Mouse (Mus musculus) heart, adult 8-10 months (tissue): ENCODE results near the gene Rb1. TPM values are rescaled to one million over a fixed set of nuclear protein-coding genes. Genes with fewer than 3 reads are reported as not detected.

Source experiments
- DNase-seq: peaks from one replicate; pipeline ENCODE4 v3.0.0; 2022; ENCODE audit warnings: low spot score
- microRNA-seq: library from miRNA; unstranded; fragments of <30 nt; microRNA quantifications from one replicate; pipeline ENCODE4 v1.2.0, GENCODE M21; 2022
- total RNA-seq, 4 experiments: library from RNA; stranded (reverse); gene quantifications; 2 replicates each; pipeline ENCODE4 v1.2.4; 2022

The Rb1 gene
- total RNA-seq, 4 experiments from 2014 or later = 18.1 to 19.5 (median 18.5) TPM

DNA sequence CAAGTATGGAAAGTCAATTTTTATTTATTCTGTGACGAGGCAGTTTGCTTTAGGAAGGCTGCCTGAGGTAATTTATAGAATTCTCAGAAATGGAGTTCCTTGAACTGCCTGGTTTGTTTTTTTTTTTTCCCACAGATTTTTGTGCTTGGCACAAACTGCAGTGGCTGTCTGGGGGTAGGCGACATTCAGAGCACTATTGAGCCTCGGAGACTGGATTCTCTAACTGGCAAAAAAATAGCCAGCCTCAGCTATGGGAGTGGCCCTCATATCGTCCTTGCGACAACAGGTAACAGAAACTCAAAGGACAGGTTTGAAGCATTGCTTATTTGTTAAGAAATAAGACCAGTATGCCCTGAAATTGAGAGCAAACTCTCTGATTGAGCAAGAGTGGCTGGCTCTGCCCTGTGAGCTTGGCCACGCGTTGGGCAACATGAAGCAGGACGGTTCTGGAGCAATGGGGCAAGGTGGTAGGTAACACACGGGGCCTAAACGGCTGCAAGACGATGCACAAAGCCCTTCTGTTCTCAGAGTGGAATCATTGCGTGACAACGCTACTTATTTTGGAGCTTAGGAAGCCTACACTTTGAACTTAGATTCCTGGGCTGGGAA is 163.3 kb downstream of the Rb1 start:
- no peak for DNase-seq

DNA sequence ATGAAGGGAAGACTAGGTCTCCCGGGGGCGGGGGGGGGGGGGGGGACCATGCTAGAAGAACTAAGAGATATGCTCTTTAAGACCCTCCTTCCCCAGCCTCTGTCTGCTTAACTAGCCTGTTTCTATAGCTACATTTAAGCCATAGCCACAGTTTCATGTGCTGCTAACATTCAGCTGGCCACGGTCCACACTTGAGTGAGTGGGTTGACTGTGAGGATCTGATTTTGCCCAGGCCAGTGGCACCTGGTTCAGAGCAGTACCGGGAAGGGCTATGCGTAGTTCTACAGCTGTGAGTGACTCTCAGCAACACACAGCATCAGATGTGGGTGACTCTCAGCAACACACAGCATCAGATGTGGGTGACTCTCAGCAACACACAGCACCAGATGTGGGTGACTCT is 164.3 kb downstream of the Rb1 start:
- DNase-seq = no peak

DNA sequence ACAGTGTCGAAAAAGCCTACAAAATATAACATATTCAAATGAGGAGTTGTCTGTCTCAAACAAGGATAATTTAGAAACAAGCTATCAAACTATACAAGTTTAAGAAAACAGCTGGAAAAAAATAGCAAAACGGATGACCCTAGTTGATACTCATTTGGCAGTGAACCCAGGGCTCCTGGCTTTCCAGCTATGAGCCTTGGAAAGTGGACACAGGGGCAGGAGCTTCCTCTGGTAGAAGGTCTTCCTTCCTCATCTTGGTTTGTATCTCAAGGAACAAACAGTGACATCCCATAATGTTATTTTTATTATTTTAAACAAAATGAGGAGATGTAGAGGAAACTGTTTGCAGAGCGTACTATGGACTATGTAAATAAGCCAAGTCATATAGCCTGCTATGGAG is 177.5 kb downstream of the Rb1 start:
- no peak for DNase-seq

DNA sequence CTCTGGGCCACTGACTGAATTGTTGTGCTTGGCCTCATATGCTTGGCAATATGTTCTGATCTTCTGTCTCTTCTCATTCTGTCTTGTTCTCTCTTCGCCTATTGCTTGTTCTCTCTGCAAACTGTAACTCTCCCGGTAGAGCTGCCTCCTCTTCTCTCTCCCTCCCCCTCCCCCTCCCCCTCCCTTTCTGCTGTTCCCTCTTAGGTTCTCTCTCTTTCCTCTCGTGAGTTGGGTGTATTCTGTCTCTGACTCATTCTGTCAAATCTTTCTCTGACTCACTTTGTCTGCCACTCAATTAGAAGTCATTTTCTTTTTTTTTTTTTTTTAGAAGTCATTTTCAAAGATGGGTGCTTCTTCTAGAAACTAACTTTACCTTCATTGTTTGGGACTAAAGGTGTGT is 178.9 kb downstream of the Rb1 start:
- no peak for DNase-seq

DNA sequence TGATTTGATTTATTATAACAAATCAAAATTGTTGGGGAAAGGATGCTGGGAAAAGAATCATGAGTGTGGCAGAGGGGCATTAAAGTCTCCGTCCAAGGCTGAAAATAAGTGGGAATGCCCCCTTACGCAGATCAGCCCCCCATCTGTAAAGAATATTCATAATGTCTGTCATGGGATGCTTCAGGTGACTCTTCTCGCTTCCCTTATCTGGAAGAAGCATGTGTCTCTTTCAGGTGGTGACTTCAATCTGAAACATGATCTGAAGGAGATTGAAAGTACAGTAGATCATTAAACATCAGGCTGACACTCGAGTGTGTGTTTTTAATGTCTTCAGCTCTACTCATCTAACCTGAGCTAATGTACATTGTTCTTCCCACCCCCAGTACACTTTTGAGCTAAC is 180.1 kb downstream of the Rb1 start:
- DNase-seq = no peak

DNA sequence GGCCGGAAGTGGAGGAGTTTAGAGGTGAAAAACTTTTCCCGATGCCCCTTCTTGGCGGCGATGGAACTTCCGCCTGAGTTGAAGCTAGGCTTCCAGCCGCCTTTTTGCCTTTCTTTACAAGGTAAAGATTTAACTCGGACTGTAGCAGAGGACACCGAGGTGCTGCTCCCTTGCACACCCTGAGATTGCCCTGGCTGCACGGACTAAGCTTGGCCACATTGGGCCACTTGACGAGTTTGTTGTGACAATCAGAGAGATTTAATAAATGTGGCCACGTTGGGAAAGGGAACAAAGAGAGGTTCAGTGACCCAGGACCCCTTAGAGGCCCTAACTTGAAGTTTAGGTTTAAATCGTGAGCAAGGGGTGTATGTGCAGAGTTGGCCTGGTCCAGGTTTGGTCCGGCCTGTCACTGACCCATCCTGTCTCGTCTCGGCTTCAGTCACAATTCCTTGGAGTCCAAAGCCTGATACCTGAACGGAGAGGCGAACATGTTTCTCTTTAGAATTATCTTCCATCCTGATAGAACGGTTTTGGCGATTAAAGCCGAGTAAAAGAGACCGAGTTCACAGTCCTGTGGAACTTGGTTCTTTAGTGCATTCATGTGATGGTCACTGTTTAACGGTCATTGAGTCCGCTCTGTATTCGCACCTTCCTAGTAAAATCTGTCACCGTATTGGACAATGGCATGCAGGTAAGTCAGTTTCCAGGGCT is 181.8 kb downstream of the Rb1 start:
- no peak for DNase-seq

DNA sequence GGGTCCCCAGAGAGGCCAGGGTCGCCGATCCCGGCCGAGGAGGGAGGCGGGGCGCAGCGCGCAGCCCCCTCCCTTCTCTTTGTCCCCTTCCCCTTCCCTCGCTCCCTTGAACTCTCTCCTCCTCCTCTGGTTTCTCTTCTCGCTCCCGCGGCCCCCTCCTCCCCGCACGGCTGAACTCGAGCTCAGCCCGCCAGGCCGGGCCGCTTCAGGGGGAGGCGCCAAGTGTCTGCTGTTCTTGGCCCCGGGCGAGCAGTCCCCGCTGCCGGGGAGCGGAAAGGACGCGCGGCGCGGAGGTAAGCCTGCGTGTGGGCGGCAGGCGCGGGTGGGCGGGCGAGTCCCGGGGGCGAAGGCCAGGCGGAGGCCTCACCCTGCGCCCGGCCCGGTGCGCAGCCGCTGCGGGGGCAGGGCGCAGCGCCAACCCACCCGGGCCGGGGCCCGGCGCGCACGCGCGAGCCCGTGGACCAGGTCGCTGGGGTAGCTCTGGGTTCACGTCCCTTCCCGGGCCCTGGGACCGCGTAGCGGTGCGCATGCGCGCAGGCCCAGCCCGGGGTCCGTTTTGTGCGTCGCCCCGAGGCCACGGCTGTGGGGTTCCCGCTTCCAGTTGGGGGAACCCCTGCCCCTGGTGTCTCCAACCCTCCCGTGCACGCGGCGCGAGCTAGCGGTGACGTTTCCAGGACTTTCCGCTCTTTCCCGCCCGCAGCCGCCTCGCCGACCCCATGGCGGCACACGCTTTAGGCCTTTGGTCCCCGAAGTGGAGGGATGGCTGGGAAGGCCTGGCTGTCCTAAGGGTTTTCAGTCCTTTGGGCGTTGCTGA is 182.5 kb downstream of the Rb1 start:
- peak; percentile 82 for DNase-seq

DNA sequence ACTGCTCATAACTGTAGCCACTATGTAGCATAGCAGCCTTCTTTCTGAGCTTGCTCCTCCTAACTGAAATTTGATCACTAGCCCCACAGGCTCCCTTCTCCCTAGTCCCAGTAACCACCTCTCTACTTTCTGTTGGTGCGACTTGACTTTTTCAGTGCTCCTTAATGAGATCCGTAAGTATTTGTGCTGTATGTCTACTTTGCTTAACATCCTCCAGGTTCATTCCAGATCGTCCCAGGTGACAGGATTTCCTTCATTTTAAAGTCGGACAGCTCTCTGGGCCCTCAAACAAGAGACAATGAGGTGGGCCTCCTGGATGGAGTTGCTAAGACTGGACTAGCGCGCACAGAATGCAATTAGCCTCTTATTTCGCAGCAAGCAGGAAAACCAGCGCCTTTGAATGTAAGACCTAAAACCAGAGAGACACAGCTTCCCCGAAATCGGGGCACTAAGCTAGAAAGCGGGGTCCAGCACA is 183.2 kb downstream of the Rb1 start:
- DNase-seq = peak; percentile 31

DNA sequence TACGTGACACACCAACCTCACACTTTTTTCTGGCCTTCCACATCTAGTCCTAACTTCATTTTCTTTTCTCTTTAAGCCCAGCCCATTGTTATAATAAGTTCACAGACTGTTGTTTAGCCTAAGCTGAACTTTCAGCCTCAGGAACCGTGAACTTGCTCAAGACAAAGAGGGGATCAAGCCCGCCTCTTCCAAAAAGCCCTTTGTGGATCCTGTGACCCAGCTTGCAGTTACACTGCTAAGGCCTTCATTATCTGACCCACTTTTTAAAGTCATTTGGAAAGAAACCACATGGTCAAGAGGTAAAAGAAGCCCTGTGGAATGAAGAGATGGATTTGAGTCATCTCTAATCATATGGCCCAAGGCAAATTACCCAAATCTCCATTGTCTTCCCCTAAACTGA is 183.8 kb downstream of the Rb1 start:
- no peak for DNase-seq

DNA sequence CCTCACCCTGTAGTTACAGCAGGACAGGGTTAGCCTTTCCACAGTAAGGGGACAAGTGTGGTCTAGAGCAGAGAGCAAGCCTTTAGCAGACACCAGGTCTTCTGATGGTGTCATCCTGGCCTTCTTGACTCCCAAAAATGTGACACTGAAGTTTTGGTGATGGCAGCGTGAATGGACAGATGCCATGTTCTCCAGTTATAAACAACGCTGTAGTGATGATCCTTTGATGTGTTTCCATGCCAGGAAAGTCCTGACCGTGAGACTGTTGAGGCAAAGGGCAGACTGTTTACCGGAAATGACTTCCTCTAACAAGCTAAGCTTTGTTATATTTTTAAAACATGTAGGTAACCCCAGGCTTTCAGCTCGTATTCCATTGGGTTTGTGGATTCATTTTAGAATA is 185.8 kb downstream of the Rb1 start:
- no peak for DNase-seq

DNA sequence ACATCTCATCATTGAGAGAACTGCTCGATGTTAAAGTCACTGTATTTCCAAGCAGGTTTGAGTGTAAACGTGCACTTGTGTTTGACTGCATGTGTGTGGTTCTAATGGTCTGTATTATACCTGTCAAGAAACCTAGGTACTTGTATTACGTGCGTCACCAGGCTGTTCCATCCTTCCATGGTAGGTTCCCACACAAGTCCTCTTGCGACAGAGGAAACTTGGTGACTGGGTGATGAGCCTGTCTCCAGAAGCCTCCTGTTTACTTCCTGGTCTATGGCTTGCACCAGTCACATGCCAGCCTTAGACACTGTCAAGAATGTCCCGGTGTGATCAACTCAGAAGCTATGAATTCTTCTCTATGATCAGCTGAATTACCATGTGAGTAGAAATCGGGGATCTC is 187.1 kb downstream of the Rb1 start:
- DNase-seq = no peak

DNA sequence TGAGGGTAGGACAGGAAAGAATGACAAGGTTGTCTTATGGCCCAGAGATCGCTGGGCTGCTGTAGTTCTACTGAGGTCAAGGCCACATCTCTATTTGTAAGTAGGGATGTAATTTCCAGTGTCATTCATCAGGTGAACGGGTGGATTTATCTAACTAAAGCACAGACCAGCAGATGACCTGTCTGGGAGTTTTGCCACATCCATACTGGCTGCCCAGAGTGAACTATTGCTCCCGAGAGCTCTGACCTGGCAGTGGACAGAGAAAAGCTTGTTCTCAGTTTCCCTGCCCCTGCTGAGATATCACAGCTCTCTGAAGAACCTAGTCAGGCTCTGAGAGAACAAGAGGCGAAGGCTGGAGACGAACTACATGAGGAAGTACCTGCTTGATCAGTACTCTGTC is 188.4 kb downstream of the Rb1 start:
- DNase-seq = no peak

Small RNAs within 50 kb of the gene (microRNA-seq; reads per million reads assigned to microRNA genes)
- gene Mir687 = not detected

Other genes with a start within 250 kb of the Rb1 start
- 10 to 100 TPM; 18.2 to 30.9 (median 21.1) TPM for gene Rcbtb2, start 202.8 kb downstream of the Rb1 start, total RNA-seq
- 1 to 10 TPM; 2.5 TPM for gene Lpar6, start 87.9 kb downstream of the Rb1 start, total RNA-seq
- 100 to 1,000 TPM; 747 to 855 (median 798) TPM for gene Itm2b, start 59.5 kb upstream of the Rb1 start, total RNA-seq
- 10 to 100 TPM; 19.8 to 23.7 (median 21.3) TPM for gene Med4, start 184.2 kb upstream of the Rb1 start, total RNA-seq
- gene Sucla2, start 199.5 kb upstream of the Rb1 start, total RNA-seq = 100 to 1,000 TPM; 674 to 810 (median 734) TPM
- 10 to 100 TPM in 1 of 4 experiments, 1 to 10 TPM in 3; 7.4 to 10.5 (median 8.8) TPM for gene Nudt15, start 222.4 kb upstream of the Rb1 start, total RNA-seq